Mouse (Mus musculus) embryo, embryonic 10.5 days (tissue): ENCODE measurements at regions not wholly inside any gene's neighbourhood (a gene's known extent, or its start where the extent isn't known, plus 50 kb on each side); places are given as distances from the start of the nearest gene placed in this dataset.
A peak's percentile ranks its signal among the peaks of the same experiment; 100 is the strongest.

Experiments used
- DNase-seq: peaks from one replicate; pipeline ENCODE4 v3.0.0-alpha.2; 2015; ENCODE audit warnings: low spot score

DNA sequence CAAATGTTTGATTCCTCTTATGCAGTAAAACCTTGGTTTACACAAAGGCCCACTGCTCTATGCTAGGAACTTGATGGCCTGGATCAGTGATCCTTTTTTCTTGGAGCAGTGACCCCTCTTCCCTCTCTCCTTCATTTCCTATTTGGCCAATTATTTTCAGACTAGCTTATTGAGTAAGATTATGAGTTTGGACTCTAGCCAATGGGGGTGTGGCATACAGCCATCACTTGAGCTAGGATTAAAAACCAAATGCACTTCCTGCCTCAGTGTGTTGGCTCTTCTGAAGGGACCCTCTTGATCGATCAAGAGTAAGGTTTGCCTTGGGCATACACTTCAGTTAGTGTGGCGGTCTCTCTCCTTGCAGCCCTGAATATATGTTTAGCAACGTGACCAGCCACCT lies 1172.6 kb upstream of the Gulo start:
- no peak for DNase-seq

DNA sequence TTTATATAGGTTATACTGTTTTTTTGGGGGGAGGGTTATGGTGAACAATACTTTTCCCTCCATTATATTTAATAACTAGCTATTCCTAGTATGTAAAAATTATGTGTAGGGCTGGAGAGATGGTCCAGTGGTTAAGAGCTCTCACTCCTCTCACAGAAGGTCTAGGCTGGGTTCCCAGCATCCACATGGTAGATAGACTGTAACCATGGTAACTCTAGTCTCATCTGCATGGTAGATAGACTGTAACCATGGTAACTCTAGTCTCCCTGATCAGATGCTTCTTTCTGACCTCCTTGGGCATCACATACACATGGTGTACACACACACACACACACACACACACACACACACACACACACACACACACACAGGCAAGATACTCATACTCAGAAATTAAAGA lies 1170.5 kb upstream of the Gulo start:
- peak; percentile 16 for DNase-seq

DNA sequence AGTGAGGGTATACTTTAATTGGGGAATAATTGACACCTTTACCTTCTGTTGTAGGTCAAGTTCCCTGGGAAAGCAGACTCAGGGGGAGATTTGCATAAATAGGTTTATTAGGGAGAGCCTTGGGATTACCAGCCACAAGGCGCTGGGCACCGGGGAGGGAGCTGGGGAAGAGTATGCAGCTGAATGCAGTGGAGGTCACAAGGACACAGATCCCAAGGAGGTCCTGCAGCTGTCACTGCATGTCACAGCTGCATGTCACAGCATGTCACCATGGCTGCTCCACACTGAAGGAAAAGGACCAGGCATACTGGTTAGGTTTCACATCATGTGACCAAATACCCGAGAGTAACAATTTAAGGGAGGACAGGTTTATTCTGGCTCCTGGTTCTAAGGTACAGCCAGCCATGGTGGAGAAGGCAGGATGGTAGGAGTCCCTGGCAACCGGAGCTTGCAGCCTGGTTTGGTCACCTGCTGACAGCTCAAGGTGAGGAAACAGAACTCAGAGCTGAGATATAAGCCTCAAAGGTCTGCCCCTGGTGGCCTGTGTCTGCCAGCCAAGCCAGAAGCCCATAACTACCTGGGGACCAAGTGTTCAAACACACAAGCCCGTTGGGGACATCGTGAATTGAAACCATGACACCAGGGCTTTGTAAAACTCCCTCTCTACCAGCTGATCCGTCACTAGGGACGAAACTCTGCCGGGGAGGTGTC lies 1169.5 kb upstream of the Gulo start:
- DNase-seq: no peak

DNA sequence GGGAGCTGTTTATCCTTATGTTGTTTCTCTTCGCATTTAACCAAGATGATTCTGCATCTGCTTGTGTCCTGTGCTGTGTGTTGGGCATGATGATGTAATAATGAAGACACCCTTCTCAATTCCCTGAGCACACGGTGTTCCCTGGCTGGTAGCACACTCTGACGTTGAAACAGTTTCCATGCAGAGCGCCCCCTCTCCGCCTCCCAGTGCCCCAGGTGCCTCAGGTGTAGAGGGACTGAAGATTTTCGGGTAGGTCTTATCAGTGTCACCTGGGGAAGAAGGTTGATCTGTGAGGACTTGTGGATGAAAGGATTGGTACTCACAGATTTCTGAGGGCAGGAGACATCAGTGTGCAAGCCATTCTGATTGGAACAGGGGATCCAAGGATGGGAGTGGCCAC lies 1167.7 kb upstream of the Gulo start:
- no peak for DNase-seq

DNA sequence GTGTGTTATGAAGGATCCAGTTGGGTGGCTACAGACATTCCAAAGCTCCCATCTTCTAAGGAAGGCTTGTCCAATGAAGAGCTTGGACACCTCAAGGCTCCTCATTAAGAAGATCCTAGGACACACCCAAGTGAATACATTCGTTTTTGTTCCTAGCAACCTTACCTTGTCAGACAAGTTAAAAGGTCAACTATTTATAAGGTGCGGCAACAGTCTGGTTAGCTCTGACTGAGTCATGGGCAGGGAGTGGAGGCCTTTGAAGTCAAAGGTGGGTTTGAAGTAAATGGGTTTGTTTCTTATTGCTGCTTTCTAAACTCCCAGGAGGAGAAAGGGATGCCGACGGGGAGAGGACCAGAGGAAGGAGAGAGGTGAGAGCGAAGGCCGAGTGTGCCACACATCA lies 1167.1 kb upstream of the Gulo start:
- no peak for DNase-seq

DNA sequence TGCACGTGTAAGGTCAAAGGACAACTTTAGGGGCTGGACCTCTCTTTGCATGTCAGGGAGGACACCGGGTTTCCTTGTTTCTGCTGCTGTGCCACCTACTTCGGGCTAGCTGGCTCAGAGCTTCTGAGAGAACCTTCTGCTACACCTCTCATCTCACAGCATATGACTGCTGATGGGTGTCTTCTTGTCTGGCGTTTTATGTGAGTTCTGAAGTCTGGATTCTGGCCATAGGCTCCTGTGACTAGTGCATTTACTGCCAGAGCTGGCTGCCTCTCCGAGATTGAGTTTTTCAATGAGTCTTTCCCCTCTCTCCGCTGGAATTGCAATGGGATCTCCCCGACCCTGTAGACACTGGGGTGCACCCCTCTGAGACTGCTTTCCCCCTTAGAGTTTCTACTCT lies 1165.9 kb upstream of the Gulo start:
- no peak for DNase-seq

DNA sequence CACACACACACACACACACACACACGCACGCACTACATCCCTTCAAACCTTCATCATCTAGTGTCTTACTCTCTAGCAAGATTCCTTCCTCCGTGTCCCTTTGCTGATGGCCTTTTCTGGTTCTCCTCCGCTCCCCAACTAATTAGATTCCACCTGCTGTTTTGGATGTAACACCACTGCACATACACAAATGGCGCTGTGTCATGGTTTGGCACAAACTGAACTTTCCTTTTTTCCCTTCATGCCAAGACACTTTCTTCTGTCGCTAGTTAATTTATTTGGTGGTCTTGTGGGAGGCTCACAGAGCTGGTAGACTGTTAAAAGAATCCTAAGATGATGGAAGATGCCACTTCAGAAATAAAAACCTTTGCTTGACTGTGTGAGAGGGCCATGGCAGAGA lies 1161.8 kb upstream of the Gulo start:
- DNase-seq: no peak

DNA sequence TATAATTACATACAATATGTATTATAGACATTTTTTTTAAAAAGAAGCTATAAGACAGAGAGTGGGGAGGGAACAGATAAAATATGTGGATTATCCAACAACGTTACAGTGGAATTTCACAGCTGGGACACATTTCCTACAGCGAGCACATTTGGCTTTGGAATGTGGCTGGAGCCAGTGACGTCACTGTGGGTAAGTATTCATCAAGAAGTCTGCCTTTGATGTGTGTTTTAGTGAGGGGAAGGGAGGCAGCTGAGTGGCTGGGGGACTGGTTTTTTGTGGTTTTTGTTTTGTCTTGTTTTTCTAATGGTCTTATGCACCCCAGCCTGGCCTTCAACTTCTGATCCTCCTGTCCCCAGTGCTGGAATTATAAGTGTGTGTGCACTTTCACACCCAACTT lies 1161.2 kb upstream of the Gulo start:
- DNase-seq: peak; percentile 51

DNA sequence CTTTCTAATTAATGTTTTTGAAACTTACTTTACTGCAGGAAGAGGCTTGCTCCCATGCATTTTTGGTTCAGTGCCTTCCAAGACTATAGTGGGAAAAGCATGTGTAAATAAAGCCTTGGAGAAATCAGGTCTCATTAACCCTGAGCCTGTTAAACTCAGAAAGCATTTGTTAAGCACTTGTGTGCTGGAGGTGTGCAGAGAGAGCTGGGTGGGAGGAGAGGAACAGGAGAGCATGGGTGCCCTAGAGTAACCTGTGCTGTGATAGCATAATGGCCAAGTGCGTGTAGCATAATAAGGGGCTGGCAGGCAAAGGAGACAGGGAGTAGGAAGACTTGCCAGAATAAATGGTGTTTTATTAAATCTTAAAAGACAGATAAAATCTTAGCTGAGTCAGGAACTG lies 1160.2 kb upstream of the Gulo start:
- no peak for DNase-seq

DNA sequence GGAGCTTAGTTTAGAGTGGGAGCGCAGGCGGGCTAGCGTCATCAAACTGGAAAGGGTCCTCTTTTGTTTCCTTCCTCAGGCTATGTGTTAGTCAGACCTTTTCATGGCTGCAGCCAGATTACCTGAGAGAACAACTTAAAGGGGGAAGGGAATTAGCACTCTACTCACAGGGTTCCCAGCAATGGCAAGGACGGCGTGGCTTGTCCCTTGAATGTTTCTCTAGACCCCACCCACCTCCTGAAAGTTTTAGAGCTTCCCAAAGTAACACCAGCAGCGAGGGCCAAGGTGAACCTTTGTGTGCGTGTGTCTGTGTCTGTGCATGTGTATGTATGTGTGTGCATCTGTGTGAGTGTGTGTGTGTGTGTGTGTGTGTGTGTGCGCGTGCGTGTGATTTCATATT lies 1151.0 kb upstream of the Gulo start:
- DNase-seq: no peak

DNA sequence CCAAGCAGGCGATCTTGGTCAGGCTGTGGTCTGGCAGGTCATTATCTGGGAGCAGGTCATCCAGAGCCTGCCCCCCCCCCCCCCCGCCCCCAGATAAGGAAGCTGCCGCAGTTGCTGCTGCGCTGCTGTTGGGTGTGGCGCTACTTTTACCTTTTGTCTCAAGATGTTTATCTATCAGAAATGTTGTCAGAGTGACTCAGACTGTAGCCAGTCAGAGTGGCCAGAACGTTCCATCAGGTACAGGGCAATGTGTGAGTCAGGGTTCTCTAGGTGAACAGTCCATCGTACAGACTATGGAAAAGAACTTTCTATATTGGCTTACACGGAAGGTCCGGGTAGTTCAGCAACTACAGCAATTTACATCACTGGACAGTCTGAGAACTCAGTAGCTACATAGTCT lies 1149.9 kb upstream of the Gulo start:
- DNase-seq: no peak

DNA sequence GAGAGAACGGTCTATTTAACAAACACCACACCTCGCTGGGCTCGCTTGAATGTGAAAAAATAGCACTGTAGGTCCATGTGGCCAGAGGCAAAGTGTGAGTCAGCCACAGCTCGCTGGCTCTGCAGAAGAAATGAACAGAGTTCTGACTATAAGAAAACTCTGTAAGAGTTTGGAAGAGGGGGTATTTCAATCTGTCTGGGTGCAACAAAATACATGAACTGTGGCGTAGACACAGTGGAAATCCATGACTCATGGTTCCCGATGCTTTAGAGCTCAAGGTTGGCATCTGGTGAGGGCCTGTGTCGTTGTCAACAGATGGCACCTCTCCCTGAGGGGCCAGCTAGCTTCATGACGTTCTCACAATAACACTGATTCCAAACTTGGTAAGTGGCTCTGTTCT lies 1147.4 kb upstream of the Gulo start:
- no peak for DNase-seq

DNA sequence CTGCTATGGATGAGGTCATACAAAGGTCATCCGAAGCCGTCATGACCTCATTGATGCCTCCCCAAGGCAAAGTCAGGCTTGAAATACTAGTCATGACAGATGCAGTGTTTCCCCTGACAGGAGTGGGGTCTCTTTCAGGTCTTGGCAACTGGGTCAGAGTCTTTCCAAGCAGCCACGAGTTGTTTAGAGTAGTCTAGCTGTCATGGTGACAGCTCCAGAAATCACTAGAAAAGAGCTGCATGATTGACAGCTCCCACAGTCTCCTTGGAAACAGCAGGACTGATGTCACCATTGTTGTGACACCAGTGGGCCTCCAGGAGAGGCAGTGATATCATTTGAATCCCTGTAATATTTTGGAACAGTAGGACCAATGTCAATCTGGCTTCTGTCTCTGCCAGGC lies 1144.6 kb upstream of the Gulo start:
- DNase-seq: no peak

DNA sequence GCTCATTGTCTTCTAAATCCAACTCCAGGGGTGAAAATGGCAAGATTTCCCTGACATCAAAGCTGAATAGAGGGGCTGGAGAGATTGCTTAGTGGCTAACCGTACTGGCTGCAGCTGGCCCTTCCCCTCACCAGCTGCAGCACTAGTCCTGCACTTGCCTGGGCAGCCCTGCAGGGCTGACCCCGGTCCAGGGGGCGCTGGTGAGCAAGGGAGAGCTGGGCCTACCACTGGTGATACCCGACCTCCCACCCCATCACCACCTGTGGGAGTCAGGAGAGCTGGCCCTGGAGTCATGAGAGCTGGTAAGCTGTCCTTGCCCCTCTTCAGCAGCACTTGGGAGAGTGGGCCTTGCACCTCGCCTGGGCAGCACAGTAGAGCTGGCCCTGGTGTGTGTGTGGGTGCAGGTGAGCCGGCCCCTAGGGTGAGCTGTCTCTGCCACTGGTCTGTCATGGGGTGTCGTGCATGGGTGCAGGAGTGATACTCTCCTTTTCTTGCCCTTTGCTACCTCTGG lies 1141.0 kb upstream of the Gulo start:
- no peak for DNase-seq

DNA sequence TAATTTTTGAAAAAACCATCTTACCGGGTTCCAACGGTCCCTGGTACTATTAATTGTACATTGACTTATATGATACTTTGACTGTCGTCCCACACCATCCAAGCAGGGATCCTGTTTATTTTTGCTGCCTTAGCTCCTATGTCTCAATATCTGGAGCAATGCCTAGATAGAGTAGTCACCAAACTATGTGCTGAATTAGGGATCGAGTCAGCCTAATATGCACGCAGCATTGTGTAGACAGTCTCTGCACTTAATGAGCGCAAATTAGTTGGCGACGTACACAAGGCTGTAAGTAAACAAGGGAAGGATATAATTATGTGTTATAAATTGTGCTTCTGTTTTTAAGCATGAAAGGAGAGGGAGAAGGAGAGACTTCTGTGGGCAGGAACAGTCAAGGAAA lies 1140.1 kb upstream of the Gulo start:
- DNase-seq: no peak

DNA sequence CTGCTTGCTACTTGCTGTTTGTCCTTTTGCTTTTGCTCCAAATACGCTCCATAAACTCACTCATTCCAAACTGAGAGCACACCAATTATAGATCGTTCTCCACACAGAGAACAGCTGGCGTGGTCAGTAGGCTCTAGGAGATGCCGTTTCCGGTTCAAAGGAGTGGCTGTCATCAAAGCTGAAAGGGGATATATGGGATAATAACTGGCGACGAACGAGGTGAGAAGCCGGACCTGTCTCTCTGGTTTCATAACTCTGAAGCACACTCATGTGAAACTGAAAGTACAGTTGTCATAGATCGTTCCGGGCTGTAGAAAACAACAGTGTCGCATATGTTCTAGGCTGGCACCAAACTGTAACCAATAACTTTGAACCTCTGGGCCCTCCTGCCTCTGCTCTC lies 1137.6 kb upstream of the Gulo start:
- DNase-seq: no peak

DNA sequence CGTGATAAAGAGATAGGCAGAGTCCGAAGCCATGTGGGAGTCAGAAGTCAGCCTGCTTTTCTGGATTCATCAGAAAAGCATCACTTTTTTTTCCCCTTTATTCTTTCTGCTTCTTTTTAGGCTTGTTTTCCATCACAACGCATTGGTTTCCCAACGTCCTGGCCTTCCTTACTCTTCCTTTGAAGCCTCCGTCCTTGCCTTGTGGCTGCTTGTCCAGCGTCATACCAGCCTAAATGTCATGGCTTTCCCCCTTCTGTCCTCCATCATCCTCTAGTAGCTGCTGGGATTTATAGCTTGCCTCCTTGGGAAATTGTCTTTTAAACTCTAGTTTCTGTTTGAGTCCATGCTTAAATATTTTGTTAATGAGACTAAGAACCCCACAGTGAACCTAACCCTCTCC lies 1136.0 kb upstream of the Gulo start:
- no peak for DNase-seq

DNA sequence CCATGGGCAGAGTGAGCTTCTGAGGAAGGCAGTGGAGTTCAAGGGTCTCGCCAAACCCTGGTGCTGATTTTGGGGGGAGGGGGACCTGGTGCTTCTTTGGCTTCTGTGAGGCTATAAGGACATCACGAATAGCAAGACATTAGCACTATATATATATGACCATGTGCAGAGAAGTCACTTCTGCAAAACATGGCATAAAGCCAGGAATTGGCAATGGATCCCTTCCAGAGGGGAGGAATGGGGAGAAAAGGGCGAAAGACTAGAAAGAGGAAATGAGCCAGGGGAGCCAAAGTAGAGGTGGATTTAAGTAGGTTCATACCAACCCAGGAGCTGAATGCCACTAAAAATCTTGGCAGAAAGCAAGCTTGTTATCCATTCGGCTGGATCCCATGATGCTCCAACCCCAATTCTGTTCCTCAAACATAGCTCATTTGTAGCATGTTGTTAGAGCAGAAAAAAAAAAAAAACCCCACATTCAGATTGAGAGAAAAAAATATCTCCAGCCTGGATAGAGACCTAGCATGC lies 1135.5 kb upstream of the Gulo start:
- no peak for DNase-seq

DNA sequence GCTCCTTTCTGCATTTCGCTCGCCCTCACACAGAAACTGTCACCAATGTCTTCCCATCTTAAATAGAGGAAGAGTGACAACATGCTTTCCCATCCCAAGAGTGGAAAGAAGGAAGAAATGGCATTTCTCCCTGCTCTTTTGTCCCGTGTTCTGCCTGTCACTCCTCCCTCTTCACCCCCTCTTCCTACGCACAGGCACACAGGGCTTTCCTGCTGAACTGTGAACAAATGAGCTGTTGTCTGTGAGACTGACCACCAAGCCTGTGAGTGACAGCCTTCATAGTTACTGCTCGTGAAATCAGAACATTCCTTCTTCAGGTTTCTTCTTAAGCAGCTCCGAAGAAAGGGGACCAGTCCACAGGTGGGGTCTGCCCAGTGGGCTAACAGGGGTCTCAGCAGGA lies 1134.8 kb upstream of the Gulo start:
- DNase-seq: no peak

DNA sequence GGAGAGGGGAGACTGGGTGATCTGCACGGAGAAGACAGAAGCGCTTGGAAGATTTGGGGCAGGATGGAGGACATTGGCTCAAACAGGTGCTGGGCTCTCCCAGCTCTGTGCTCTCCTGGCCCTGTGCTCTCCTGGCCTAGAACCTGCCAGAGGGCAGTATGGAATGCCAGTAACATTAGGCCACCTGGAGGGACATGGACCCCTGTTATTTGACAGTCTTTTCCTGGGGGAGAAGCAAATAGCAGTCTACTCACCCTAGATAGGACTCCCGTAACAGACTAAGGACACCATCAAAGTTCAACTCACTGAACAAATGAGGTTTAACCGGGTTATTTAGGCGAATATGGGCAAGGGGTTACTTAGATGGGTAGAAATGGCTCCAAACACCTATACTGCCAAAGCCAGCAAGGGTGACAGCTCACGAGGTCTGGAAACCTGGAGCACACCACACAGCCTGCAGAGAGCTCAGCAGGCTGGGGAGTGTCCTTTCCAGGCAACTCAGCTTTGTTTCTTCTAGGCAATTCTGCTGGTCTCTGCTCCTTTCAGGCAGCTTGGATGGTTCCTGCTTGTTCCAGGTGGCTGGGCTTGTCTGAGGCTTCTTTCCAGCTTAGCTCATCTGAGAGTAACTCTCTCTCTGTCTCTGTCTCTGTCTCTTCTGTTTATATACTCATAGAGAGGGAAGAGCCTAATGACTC lies 1133.7 kb upstream of the Gulo start:
- no peak for DNase-seq

DNA sequence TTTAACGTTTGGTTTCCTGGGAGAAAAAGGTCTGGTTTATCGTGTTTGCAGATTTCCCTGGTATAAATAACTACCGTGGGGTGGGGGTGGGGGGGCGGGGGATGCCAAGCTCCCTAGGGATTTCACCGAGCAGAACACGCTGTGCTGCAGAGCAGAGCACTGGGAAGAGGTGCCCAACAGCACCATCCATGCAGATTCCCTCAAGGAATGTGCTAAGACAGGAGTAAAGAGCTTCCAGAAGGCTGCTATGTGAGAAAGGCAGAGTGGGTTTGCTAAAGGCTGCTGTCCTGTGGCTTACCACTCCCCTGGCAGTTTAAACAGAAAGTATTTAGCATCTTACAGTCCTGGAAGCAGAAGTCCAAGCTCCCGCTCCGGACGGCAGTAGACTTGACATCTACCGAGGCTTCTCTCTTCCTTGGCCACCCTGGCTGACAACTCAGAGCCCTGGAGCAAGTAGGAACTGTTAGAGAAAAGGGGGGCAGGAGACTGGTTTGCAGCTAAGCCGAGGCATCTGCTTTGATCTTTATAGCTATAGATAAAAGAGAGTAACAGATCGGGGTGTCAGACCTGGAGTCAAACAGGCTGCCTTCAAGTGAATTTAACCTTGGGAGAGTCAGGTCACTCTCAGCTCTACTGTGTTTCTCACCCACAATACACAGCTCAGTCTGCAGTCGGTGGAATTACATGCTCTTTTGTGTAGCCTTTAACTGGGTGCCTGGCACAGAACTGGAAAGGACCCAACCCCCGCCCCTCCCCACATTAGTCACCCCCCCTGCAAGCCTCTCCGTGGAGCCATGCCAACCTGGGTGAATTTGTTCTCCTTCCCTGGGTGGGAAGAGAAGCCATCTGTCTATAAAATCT lies 1132.8 kb upstream of the Gulo start:
- DNase-seq: no peak

DNA sequence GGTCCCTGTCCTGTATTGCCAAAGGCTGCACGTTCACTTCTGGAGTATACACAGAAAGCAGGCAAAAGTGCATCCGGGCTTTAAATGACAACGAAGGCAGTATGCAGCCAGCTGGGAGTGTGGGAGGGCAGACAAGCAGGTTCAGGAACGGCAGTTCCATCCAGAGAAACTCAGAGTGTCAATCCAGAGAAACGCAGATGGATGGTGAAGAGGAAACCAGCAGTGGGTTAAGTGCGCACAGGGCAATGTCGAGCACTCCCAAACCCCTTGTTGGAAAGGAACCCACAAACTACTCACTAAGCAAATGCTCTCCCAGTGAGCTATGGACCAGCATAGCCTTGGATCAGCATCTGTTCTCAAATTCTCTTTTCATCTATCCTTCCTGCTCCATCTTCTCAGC lies 1132.1 kb upstream of the Gulo start:
- DNase-seq: no peak

DNA sequence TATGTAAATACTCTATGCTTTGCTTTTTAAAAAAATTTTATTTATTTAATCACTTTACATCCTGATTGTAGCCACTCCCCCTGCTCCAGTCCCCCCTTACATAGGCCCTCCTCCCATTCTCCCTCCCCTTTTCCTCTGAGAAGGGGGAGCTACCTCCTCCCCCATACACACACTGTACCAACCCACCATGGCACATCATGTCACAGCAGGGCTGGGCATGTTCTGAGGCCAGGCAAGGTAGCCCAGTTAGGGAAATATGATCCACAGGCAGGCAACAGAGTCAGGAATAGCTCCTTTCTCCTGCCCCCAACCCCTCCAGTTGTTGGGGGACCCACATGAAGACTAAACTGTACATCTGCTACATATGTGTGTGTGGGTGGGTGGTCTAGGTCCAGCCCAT lies 1130.7 kb upstream of the Gulo start:
- DNase-seq: no peak
